Mouse (Mus musculus): ENCODE measurements around the gene Zcchc14. TPM values are rescaled to one million over a fixed set of nuclear protein-coding genes. Genes with fewer than 3 reads are reported as not detected.

Gene Zcchc14
- total RNA-seq, 1 experiment = 18.6 TPM

DNA sequence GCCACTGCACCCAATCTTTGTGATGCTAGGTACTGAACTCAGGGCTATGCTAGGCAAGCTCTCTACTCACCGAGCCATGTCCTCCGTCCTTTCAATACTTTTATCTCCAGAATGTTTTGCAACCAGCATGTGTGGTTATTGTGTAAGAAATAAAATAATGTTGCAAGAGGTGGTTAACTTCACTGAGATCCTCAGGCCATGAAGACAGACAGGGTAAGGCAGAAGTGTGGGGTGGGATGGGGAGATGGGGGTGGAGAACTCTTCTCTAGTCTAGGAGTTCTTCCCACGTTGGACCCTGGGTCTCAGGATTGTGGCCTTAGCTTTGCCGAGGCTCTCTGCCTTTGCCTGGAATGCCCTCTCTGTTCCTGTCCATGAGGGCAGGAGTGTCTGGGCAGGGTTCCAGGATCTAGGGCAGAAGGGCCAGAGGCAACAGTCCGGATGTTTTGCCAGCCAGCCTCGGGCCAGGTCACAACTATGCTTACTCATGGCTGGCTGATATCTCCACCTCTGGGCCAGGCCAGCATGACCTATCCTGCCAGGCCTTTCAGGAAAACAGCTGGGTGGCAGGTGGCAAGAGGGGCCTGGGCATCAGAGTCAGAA, 43.0 kb upstream of the Zcchc14 start:
- Histone ChIP-seq H3K4me1 (ENCODE audit: control insufficient read depth in 2 of 2, insufficient read depth in 2 of 2, low read length in 2 of 2, poor library complexity in 1 of 2) (peaks cover 0 to 10% of the 10 kb centered on the region in 2 experiments; a peak in 2 of 4 replicates), H3K27ac (ENCODE audit: insufficient read depth, low read depth, low read length, poor library complexity, severe bottlenecking) (no peak overlapping the region), H3K4me3 (ENCODE audit: insufficient read depth in 1 of 2, low read depth in 1 of 2, low read length in 2 of 2, poor library complexity in 1 of 2, severe bottlenecking in 1 of 2) (no peak overlapping the region), H3K9ac (ENCODE audit: insufficient read depth, low read depth, low read length, poor library complexity, severe bottlenecking) (no peak overlapping the region), H3K36me3 (ENCODE audit: control insufficient read depth, insufficient read depth, low read length, poor library complexity, severe bottlenecking) (no peaks in the 10 kb centered on the region), H3K9me3 (ENCODE audit: control insufficient read depth, insufficient read depth, low read depth, low read length) (no peaks in the 10 kb centered on the region)
- TF ChIP-seq MAFK (IDR thresholded peaks at IDR 0.05; ENCODE audit: insufficient read depth, low read depth, low read length) (no peak), CHD2 (IDR thresholded peaks at IDR 0.05; ENCODE audit: low read depth, low read length) (no peak), HCFC1 (IDR thresholded peaks at IDR 0.05; ENCODE audit: borderline replicate concordance, insufficient read depth, low read length) (no peak), ZNF384 (IDR thresholded peaks at IDR 0.05; ENCODE audit: low read depth, low read length) (no peak), ZC3H11A (IDR thresholded peaks at IDR 0.05; ENCODE audit: borderline replicate concordance, low read depth, low read length) (no peak)
- in situ Hi-C loops (cut with MboI; ENCODE audit: low sequenced_read_pairs in 2 of 2, unreplicated experiment in 2 of 2) = no loop called here
- no peak for DNase-seq (ENCODE audit: low read depth, low spot score)

DNA sequence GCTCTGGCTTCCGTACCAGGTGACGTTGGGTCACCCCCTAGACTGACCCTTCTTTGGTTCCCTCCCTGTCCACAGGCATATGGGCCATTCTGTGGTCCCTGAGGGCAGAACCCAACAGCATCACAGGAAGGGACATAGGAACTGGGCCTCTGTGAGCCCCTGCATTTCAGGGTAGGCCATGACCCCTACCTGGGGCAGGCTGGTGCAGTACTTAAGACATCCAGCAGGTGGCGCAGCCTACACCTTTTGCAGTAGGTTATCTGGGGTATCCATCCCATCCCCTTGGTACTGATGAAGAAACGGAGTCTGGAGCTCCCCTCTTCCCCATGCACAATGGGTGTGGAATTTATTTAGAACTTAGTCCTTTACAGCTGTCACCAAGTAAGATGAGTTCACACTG, 41.8 kb upstream of the Zcchc14 start:
- Histone ChIP-seq H3K4me3 (ENCODE audit: insufficient read depth in 1 of 2, low read depth in 1 of 2, low read length in 2 of 2, poor library complexity in 1 of 2, severe bottlenecking in 1 of 2) (no peak overlapping the region), H3K9me3 (ENCODE audit: control insufficient read depth, insufficient read depth, low read depth, low read length) (no peaks in the 10 kb centered on the region), H3K27ac (ENCODE audit: insufficient read depth, low read depth, low read length, poor library complexity, severe bottlenecking) (no peak overlapping the region), H3K9ac (ENCODE audit: insufficient read depth, low read depth, low read length, poor library complexity, severe bottlenecking) (no peak overlapping the region), H3K4me1 (ENCODE audit: control insufficient read depth in 2 of 2, insufficient read depth in 2 of 2, low read length in 2 of 2, poor library complexity in 1 of 2) (peaks cover 0 to 10% of the 10 kb centered on the region in 2 experiments; a peak in 2 of 4 replicates), H3K36me3 (ENCODE audit: control insufficient read depth, insufficient read depth, low read length, poor library complexity, severe bottlenecking) (no peaks in the 10 kb centered on the region)
- no peak for TF ChIP-seq ZNF384 (IDR thresholded peaks at IDR 0.05; ENCODE audit: low read depth, low read length)
- TF ChIP-seq HCFC1 (IDR thresholded peaks at IDR 0.05; ENCODE audit: borderline replicate concordance, insufficient read depth, low read length) = 0 out of 2 replicates have a peak, but pooled peaks have one; percentile 30
- in situ Hi-C loops (cut with MboI; ENCODE audit: low sequenced_read_pairs in 2 of 2, unreplicated experiment in 2 of 2) = no loop called here
- DNase-seq (ENCODE audit: low read depth, low spot score) = no peak

DNA sequence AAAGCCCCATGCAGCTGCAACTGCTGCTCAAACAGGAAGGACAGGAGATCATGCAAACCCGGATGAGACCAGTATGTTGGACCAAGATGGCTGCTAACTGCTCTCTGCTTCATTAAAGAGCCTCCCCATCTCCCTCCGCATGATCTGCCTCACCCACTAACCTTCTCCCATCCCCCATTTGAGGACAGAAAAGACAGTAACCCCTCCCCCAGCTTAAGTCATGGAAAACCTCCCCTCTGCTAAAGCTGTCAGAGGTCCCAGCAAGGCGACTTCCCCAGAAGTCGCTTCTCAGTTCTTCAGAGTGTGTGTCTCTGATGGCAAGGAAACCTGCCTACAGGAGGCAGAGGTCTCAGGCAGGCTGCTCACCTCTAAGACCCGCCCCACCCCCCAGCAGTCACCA, 35.8 kb upstream of the Zcchc14 start:
- Histone ChIP-seq H3K4me3 (ENCODE audit: insufficient read depth in 1 of 2, low read depth in 1 of 2, low read length in 2 of 2, poor library complexity in 1 of 2, severe bottlenecking in 1 of 2) (no peak overlapping the region), H3K27ac (ENCODE audit: insufficient read depth, low read depth, low read length, poor library complexity, severe bottlenecking) (peak overlapping the region; percentile 52; the same call in 1 of the 2 replicates), H3K9me3 (ENCODE audit: control insufficient read depth, insufficient read depth, low read depth, low read length) (no peaks in the 10 kb centered on the region), H3K36me3 (ENCODE audit: control insufficient read depth, insufficient read depth, low read length, poor library complexity, severe bottlenecking) (no peaks in the 10 kb centered on the region), H3K4me1 (ENCODE audit: control insufficient read depth in 2 of 2, insufficient read depth in 2 of 2, low read length in 2 of 2, poor library complexity in 1 of 2) (peaks cover 0 to 27% of the 10 kb centered on the region in 2 experiments; a peak in 2 of 4 replicates), H3K9ac (ENCODE audit: insufficient read depth, low read depth, low read length, poor library complexity, severe bottlenecking) (no peak overlapping the region)
- DNase-seq (ENCODE audit: low read depth, low spot score) = no peak
- TF ChIP-seq CHD2 (IDR thresholded peaks at IDR 0.05; ENCODE audit: low read depth, low read length) (no peak), ZC3H11A (IDR thresholded peaks at IDR 0.05; ENCODE audit: borderline replicate concordance, low read depth, low read length) (no peak), MAFK (IDR thresholded peaks at IDR 0.05; ENCODE audit: insufficient read depth, low read depth, low read length) (no peak), HCFC1 (IDR thresholded peaks at IDR 0.05; ENCODE audit: borderline replicate concordance, insufficient read depth, low read length) (no peak), ZNF384 (IDR thresholded peaks at IDR 0.05; ENCODE audit: low read depth, low read length) (no peak)
- in situ Hi-C loops (cut with MboI; ENCODE audit: low sequenced_read_pairs in 2 of 2, unreplicated experiment in 2 of 2) = no loop called here

DNA sequence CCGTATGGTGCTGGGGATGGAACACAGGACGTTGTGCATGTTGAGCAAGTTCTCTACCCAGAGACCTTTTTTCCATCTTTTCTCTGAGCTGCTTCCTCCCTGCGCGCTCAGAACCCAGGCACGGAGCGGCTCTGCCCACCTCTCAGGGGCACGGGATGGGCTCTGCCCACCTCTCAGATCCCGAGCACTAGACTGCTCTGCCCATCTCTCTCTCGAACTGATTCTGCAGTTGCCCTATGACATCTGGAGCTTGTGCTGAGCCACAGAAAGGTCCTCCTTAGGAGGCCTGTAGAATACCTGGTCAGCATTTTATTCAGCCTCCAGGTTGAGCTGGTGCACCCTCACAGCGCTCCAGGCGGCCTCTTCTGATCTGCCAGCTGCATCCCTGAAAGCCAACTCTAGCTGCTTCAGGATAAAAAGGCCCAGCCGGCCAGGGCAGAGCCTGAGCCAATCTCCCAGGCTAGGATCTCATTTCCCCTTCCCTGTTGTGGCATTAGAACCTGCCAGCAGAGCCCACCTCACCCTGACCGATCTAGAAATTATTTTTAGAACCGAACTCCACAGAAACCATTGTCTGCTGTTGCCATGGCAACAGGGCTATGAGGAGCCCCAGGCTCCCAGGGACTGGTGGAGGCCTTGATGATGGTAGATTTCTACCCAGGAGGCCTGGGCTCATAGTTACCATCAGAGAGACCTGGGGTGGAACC, 34.9 kb upstream of the Zcchc14 start:
- H3K9me3 ChIP-seq (ENCODE audit: control insufficient read depth, insufficient read depth, low read depth, low read length) = no peaks in the 10 kb centered on the region
- H3K4me3 ChIP-seq (ENCODE audit: insufficient read depth in 1 of 2, low read depth in 1 of 2, low read length in 2 of 2, poor library complexity in 1 of 2, severe bottlenecking in 1 of 2) = no peak overlapping the region
- no peak overlapping the region for H3K9ac ChIP-seq (ENCODE audit: insufficient read depth, low read depth, low read length, poor library complexity, severe bottlenecking)
- in situ Hi-C loops (cut with MboI; ENCODE audit: low sequenced_read_pairs in 2 of 2, unreplicated experiment in 2 of 2) = no loop called here
- no peak overlapping the region; the same call in 1 of the 2 replicates for H3K27ac ChIP-seq (ENCODE audit: insufficient read depth, low read depth, low read length, poor library complexity, severe bottlenecking)
- TF ChIP-seq ZC3H11A (IDR thresholded peaks at IDR 0.05; ENCODE audit: borderline replicate concordance, low read depth, low read length) (no peak), HCFC1 (IDR thresholded peaks at IDR 0.05; ENCODE audit: borderline replicate concordance, insufficient read depth, low read length) (no peak), ZNF384 (IDR thresholded peaks at IDR 0.05; ENCODE audit: low read depth, low read length) (no peak), CHD2 (IDR thresholded peaks at IDR 0.05; ENCODE audit: low read depth, low read length) (no peak), MAFK (IDR thresholded peaks at IDR 0.05; ENCODE audit: insufficient read depth, low read depth, low read length) (no peak)
- DNase-seq (ENCODE audit: low read depth, low spot score) = no peak
- H3K4me1 ChIP-seq (ENCODE audit: control insufficient read depth in 2 of 2, insufficient read depth in 2 of 2, low read length in 2 of 2, poor library complexity in 1 of 2) = peaks cover 0 to 25% of the 10 kb centered on the region in 2 experiments; a peak in 2 of 4 replicates
- H3K36me3 ChIP-seq (ENCODE audit: control insufficient read depth, insufficient read depth, low read length, poor library complexity, severe bottlenecking) = no peaks in the 10 kb centered on the region

Data from ES-E14 (cell line).